Mouse (Mus musculus): ENCODE results near the gene Rasgrp1. TPM values are rescaled to one million over a fixed set of nuclear protein-coding genes. Genes with fewer than 3 reads are reported as not detected.
A peak's percentile ranks its signal among the peaks of the same experiment; 100 is the strongest.

The Rasgrp1 gene
- total RNA-seq, 2 experiments from 2014 or later, result 238 to 268 TPM

DNA sequence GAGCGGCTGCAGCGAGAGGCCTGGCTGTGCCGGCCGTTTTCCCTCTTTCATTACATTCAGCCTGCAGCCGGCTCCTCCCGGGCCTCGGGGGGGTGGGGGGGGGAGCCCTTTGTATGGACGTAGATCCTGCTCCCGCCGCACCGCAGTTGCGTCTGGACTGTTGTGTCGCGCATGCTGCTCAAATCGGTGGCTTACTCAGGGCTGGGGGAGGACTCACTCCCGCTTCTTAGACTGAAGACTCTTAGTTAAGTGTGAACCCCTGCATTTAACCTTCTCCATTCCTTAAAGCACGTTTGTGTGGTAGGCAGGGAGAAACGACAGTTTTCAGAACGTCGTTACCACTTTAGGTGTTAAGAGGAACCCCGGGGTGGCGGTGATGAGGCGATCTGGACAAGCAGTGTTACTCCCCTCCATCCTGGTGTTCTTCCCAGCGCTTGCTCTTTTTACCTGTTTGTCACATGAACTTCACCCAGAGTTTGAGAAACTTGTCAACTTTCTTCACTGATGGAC, 92.7 kb downstream of the Rasgrp1 start:
- DNase-seq (ENCODE audit: low spot score in 2 of 2), result peak; percentile 20 to 35

DNA sequence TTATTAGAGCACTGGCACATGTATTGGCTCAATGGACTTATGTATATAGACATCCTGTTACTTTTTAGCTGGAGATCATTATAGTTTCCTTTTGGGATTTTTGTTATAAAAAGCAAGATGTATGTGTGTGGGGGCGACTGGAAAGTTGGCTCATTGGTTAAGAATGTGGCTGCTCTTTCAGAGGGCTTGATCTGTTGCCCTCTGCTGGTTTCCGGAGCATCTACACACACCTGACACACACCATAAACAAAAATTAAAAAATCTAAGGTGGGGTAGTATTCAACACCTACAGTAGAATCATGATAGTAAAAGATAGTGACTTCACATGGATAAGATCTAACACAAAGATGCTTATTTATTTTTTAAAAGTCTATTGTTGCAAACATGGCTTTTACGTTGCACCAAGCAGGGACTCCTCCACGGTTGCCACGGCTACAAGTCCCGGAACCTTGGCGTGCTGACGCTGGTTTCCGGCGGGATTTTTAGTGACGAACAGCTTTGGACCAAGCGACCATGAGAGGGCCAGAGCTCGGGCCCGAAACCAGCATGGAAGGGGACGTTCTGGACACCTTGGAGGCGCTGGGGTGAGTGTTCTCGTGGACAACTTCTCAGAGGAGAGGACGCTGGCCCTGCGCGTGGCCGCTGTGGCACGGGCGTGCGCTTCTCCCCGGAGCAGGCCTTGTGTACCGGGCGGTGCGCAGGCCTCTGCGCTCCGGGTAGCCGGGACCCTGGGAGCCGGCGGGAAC, 93.4 kb downstream of the Rasgrp1 start, which contains the start of gene Fam98b:
Gene Fam98b (plus strand): TSS at position 485 of the 746 bp plus-strand sequence.
- peak; percentile 94 to 95 for DNase-seq (ENCODE audit: low spot score in 2 of 2)

DNA sequence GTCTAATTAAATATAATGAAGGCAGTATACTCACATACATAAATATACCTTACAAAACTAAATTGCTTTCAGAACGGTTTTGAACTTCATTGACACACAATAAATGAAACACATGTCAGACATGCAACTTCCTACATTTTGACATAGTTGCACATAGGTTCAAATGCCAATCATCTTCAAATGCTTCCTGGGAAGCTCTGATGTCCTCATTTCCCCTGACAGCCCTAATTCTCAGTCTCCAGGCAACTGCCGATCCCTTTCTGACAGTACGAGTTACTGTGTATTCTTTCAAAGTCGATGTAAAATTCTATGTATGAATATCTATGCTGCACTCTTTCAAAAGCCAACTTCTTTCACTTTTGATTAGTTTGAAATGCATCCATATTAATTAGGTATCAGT, 100.8 kb downstream of the Rasgrp1 start:
- no peak for DNase-seq (ENCODE audit: low spot score in 2 of 2)

DNA sequence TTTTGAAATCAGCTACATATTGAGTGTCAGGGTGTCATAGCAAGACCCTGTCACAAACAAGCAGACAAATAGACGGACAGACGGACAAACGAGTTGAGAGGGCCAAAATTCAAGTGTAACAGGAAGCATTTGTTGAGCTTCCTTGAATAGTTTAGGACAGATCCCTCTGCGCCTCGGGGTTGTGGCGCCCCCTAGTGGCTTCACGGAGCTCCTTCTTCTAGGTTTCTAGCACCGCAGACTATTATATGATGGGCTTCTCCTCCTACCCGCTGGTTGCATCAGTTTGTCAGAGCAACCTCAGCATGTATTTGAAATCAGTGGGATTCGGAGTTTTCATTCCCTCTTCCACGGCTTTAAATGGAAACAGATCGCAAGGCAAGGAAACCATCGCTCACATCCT, 111.5 kb downstream of the Rasgrp1 start:
- DNase-seq (ENCODE audit: low spot score in 2 of 2), result peak; percentile 90 to 93

DNA sequence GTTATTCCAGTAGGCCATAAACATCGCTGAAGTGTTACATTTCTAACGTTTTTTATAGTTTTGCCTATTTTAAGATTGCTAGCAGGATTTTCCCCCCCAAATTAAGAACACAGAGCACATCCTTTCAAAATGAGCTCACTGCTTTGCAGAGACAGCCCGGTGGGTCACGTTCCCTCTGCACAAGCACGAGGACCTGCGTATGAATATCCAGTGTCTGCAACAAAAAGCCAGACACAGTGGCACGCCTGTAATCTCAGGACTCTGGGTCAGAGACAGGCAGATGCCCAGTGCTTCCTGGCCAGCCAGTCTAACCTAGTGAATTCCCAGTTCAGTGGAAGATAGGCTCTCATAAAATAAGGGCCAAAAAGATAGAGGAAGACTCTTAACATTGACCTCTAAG, 112.5 kb downstream of the Rasgrp1 start:
- DNase-seq (ENCODE audit: low spot score in 2 of 2), result no peak

Other genes starting within 250 kb of the Rasgrp1 start
- gene Spred1, start 221.6 kb downstream of the Rasgrp1 start, total RNA-seq (2021), result 10 to 100 TPM; 67.5 to 72.2 TPM
- 10 to 100 TPM; 48.1 to 48.8 TPM for gene Fam98b, start 93.3 kb downstream of the Rasgrp1 start, total RNA-seq (2021)